Mouse (Mus musculus) forebrain, embryonic 11.5 days (tissue): Measurements from ENCODE around the gene Clrn3. TPM values are rescaled to one million over a fixed set of nuclear protein-coding genes. Genes with fewer than 3 reads are reported as not detected.
A peak's percentile ranks its signal among the peaks of the same experiment; 100 is the strongest.
"Not testable (repeated sequence)": the region's sequence is repeated elsewhere in the genome, so short reads cannot be mapped to it uniquely, and the experiment has no call there.

Experiments
- ATAC-seq: fragments of 200-750 bp; cut with Nextera tagmentation; replicated peaks from 2 replicates; pipeline ENCODE4 v1.8.0; 2017; ENCODE audit warnings: moderate TSS enrichment; ENCODE audit not compliant: low FRiP score
- DNase-seq: peaks from one replicate; pipeline ENCODE4 v3.0.0-alpha.2; 2017; ENCODE audit warnings: low spot score
- H3K27ac ChIP-seq: fragments of 300-500 bp; sonication (generic); 2 replicates; pipeline ENCODE4 v1.5.1; 2014; ENCODE audit warnings: low read depth, low read length
- H3K27me3 ChIP-seq: fragments of 300-500 bp; sonication (generic); 2 replicates; pipeline ENCODE4 v1.6.1; 2014; ENCODE audit warnings: mild to moderate bottlenecking, low read length, mixed read lengths; ENCODE audit not compliant: control insufficient read depth, insufficient read depth
- H3K36me3 ChIP-seq: fragments of 300-500 bp; sonication (generic); 2 replicates; pipeline ENCODE4 v1.6.1; 2014; ENCODE audit warnings: mild to moderate bottlenecking, low read length, moderate library complexity, mixed read lengths; ENCODE audit not compliant: control insufficient read depth, insufficient read depth
- H3K4me1 ChIP-seq: fragments of 300-500 bp; sonication (generic); replicated peaks from 2 replicates; pipeline ENCODE4 v1.6.1; 2014; ENCODE audit warnings: low read length, mixed read lengths; ENCODE audit not compliant: control insufficient read depth, insufficient read depth
- H3K4me2 ChIP-seq: fragments of 300-500 bp; sonication (generic); 2 replicates; pipeline ENCODE4 v1.6.1; 2014; ENCODE audit warnings: low read depth, mild to moderate bottlenecking, low read length, moderate library complexity, mixed read lengths; ENCODE audit not compliant: severe bottlenecking
- H3K4me3 ChIP-seq: fragments of 300-500 bp; sonication (generic); 2 replicates; pipeline ENCODE4 v1.5.1; 2014; ENCODE audit warnings: low read depth, low read length
- H3K9ac ChIP-seq: fragments of 300-500 bp; sonication (generic); 2 replicates; pipeline ENCODE4 v1.6.1; 2014; ENCODE audit warnings: low read length
- H3K9me3 ChIP-seq: fragments of 300-500 bp; sonication (generic); 2 replicates; pipeline ENCODE4 v1.6.1; 2016; ENCODE audit warnings: low read length, mixed read lengths; ENCODE audit not compliant: control insufficient read depth
- WGBS: fragments of 180-500 bp; shearing (Covaris S2); extraction: QIAGEN DNeasy Blood & Tissue Kit; methylation state at CpG from one replicate; pipeline ENCODE4 v1.1.7; 2014; 5-methylcytosine and 5-hydroxymethylcytosine counted together
- polyA plus RNA-seq: library from polyadenylated mRNA; unstranded; fragments of >200 nt; fragmentation: Nextera tagmentation; extraction: Ambion mirVana; gene quantifications from 2 replicates; pipeline ENCODE4 v1.2.1, GENCODE M21; 2014

The Clrn3 gene
- polyA plus RNA-seq, 1 experiment from 2014 or later, result not detected

DNA sequence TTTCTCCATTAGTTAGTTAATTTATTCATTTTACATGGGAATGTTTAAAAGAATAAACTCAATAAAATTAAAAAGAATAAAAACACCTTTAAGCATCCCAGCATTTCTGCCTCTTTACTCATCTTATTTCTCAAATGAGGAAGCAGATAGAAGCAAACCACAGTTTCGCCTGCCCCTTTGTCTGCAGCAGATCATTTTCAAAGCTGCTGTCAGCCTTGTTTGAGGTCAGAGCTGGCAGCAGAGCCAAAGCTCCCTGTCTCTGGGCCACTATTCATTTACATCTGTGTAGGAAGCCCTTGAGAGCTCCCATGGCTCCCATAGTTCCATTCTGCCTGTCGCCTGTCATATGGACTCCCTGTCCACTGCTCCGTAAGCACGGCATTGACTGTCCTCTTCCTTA is 19.9 kb downstream of the Clrn3 start:
- H3K4me2 ChIP-seq, result no peak overlapping the region
- H3K27ac ChIP-seq, result no peak overlapping the region
- no peaks in the 10 kb centered on the region for H3K4me1 ChIP-seq
- DNase-seq (no peak), ATAC-seq (no peak)
- no peaks in the 10 kb centered on the region for H3K36me3 ChIP-seq
- H3K4me3 ChIP-seq, result no peak overlapping the region
- H3K9ac ChIP-seq, result no peak overlapping the region
- H3K27me3 ChIP-seq, result no peaks in the 10 kb centered on the region
- 82% methylated on average over 4 of the region's 4 CpGs for WGBS
- H3K9me3 ChIP-seq, result no peaks in the 10 kb centered on the region

DNA sequence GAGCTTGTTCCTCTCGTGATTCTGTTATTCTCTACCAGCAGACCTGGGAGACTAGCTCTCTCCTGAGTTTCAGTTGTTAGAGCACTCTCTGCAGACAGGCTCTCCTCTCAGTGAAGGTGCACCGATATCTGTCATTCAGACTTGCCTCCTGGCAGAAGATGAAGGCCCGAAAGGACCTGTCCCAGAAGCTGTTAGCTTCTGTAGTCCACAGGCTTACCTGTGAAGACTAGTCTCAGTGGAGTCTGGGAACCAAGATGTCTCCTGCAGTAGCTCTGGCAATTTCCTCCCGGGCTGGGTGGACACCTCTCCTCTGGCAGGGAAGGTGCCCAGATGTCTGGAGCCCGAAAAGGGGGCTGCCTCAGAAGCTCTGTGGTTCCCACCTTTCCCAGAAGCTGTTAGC is 21.9 kb downstream of the Clrn3 start:
- WGBS, result 93% methylated on average over 5 of the region's 5 CpGs
- not testable (repeated sequence) for DNase-seq, H3K4me3 ChIP-seq, H3K9me3 ChIP-seq, H3K27me3 ChIP-seq, H3K9ac ChIP-seq, H3K36me3 ChIP-seq, H3K27ac ChIP-seq, ATAC-seq, H3K4me1 ChIP-seq, H3K4me2 ChIP-seq

DNA sequence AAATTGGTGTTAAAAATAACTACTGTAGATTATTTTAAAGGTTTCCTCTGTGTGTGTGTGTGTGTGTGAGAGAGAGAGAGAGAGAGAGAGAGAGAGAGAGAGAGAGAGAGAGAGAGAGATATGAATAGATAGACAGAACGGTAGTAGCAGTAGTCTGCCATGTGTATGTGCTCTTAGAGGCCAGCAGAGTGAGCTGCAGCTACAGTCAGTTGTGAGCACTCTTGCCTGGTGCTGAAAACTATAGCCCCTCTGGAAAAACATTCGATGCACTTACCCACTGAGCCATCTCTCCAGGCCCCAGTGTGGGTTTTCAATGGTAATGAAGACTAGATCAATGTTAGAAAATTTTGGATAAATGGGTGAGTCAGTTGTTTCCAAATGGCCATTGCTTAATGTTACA is 29.1 kb downstream of the Clrn3 start:
- no peak for ATAC-seq
- no peak overlapping the region for H3K27ac ChIP-seq
- no peak for DNase-seq
- H3K9me3 ChIP-seq, result no peaks in the 10 kb centered on the region
- no peak overlapping the region for H3K4me2 ChIP-seq
- H3K4me3 ChIP-seq, result no peak overlapping the region
- H3K27me3 ChIP-seq, result no peaks in the 10 kb centered on the region
- no peaks in the 10 kb centered on the region for H3K36me3 ChIP-seq
- 61% methylated on average over 2 of the region's 2 CpGs for WGBS
- no peaks in the 10 kb centered on the region for H3K4me1 ChIP-seq
- no peak overlapping the region for H3K9ac ChIP-seq

GRCm38 (mm10) chr7:135498565-135499186 is 29.8 kb downstream of the Clrn3 start:
- H3K4me1 ChIP-seq, result no peaks in the 10 kb centered on the region
- H3K36me3 ChIP-seq, result no peaks in the 10 kb centered on the region
- H3K9me3 ChIP-seq, result no peaks in the 10 kb centered on the region
- H3K4me3 ChIP-seq, result no peak overlapping the region
- H3K27me3 ChIP-seq, result no peaks in the 10 kb centered on the region
- H3K4me2 ChIP-seq, result no peak overlapping the region
- 86% methylated on average over 3 of the region's 3 CpGs for WGBS
- ATAC-seq (no peak), DNase-seq (no peak)
- H3K27ac ChIP-seq, result no peak overlapping the region
- no peak overlapping the region for H3K9ac ChIP-seq

DNA sequence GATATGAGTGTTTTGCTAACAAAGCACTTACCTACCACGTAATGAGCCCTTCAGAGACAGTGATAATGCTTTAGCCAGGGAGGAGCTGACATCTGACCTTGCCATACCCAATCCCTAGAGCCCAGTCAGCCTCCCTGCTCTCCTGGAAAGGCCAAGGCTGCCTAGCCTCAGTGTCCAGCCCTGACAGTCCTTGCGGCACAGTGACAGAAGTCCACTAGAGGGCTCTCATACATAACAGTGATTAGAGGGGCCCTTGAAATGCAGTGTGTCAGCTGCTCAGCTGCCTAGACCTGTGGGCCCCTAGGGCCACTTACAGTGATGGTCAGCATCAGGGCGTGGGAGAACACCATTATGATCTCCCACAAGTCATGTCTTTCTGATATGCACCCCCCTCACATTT is 33.2 kb downstream of the Clrn3 start:
- DNase-seq (no peak), ATAC-seq (no peak)
- Histone ChIP-seq H3K9ac (no peak overlapping the region), H3K4me1 (no peaks in the 10 kb centered on the region), H3K27me3 (no peaks in the 10 kb centered on the region), H3K9me3 (no peaks in the 10 kb centered on the region; the same call in 1 of the 2 replicates), H3K36me3 (no peaks in the 10 kb centered on the region), H3K4me3 (no peak overlapping the region), H3K4me2 (no peak overlapping the region), H3K27ac (no peak overlapping the region)
- 45% methylated on average over 3 of the region's 3 CpGs for WGBS

DNA sequence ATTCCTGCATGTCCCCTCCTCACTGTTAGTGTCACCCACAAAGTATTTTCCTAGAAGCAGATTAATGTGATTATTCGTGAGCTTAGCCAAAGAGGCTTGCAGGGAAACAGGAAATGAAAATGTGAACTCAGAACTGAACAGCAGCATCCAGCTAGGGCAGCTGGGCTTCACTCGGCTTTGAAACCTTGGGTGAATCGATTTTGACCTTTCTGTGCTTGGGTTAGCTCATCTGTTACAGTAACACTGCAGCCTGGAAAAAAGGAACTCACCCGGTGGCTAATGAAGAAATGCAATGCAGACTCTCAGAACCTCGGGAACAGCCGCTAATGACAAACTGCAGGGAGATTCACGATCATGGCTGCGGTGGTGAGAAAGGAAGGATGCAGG is 38.0 kb downstream of the Clrn3 start:
- DNase-seq (no peak), ATAC-seq (no peak)
- H3K9me3 ChIP-seq, result no peaks in the 10 kb centered on the region; the same call in 1 of the 2 replicates
- H3K36me3 ChIP-seq, result no peaks in the 10 kb centered on the region
- H3K27ac ChIP-seq, result no peak overlapping the region
- H3K4me1 ChIP-seq, result peaks cover 4% of the 10 kb centered on the region
- no peak overlapping the region for H3K4me2 ChIP-seq
- H3K9ac ChIP-seq, result no peak overlapping the region
- H3K27me3 ChIP-seq, result 0 out of 2 replicates have a peak, but pooled peaks cover 2% of the 10 kb centered on the region
- H3K4me3 ChIP-seq, result no peak overlapping the region
- WGBS, result 76% methylated on average over 8 of the region's 8 CpGs

DNA sequence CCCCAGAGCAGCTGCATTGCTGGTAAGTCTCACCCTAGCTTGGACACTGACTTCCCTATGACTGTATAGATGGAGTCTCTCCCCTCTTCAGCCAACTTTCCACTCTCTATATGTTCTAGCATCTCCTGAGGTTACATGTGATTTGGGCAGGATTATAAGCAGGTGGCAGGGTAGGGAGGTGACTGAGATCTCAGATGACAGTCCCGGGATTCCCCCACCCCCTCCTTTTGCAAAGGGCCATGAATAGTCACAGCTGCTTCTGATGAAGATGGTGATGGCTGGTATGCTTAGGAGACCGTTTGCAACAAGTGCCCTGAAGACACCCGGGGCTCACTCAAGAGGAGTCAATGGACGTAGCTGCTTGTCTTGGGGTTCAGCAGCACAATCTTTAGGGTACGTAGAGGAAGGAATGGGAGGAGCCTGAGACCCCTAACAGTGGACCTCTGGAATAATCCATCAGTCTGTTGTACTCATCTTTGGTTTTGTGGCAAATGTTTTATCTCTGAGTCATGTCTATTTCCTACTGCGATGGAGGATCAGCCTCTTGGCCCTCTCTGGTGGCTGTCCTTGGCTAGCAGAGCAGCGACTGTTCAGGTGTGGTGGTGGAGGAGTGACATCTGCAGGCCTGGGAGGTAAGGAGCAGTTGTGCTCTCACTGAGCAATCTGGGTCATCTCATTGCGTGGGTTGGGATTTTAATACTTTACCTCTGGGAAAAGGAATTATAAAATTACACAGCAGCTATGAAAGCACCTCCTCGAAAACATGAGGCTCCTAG is 38.5 kb downstream of the Clrn3 start:
- H3K9ac ChIP-seq, result no peak overlapping the region
- no peaks in the 10 kb centered on the region for H3K36me3 ChIP-seq
- H3K9me3 ChIP-seq, result no peaks in the 10 kb centered on the region; the same call in 1 of the 2 replicates
- H3K4me2 ChIP-seq, result no peak overlapping the region
- DNase-seq (no peak), ATAC-seq (no peak)
- H3K27me3 ChIP-seq, result 0 out of 2 replicates have a peak, but pooled peaks cover 2% of the 10 kb centered on the region
- peaks cover 4% of the 10 kb centered on the region for H3K4me1 ChIP-seq
- H3K27ac ChIP-seq, result no peak overlapping the region
- H3K4me3 ChIP-seq, result no peak overlapping the region
- 82% methylated on average over 9 of the region's 9 CpGs for WGBS

DNA sequence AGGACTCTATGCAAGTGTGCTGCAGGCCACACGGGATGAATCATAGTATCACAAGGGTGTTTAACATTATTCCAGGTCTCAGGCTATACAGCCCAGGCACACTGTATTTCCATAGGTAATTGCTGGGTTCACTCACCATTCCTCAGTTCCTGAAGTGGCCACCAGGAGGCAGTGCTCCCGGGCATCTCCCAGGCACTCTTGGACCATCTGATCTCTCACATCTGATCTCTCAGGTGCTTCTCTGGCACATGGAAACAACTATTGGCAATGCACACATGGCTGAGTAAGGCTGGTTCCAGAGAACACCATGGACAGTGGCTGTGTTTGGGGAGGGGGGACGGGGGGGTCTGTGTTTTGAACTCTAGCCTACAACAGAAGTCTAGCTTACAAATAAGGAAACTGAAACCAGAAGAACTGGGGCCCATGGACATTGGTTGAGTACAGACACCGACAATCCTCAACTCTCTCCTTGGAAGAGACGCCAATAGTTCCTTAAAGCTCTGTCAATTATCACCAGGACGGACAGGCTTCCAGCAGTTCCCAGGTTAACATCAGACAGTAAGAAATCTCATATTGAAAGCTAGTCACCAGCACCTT is 40.1 kb downstream of the Clrn3 start:
- H3K4me2 ChIP-seq, result no peak overlapping the region
- ATAC-seq (no peak), DNase-seq (peak; percentile 66)
- no peaks in the 10 kb centered on the region; the same call in 1 of the 2 replicates for H3K9me3 ChIP-seq
- no peak overlapping the region for H3K4me3 ChIP-seq
- WGBS, result 71% methylated on average over 6 of the region's 6 CpGs
- H3K9ac ChIP-seq, result no peak overlapping the region
- H3K4me1 ChIP-seq, result peaks cover 4% of the 10 kb centered on the region
- 0 out of 2 replicates have a peak, but pooled peaks cover 2% of the 10 kb centered on the region for H3K27me3 ChIP-seq
- no peaks in the 10 kb centered on the region for H3K36me3 ChIP-seq
- no peak overlapping the region for H3K27ac ChIP-seq
